Comparison of ENCODE assay signal across 34 mouse cellular contexts in genomic region chr11:35257351-35257750, GRCm38 (mm10).
DNase-seq lines count a peak whose midpoint lies in the region; ATAC-seq and TF ChIP-seq lines count a peak whose summit lies in the region.
"Had no signal": no experiment of that assay in that cellular context is flagged by ENCODE, and none has a peak within 500 bp of the region (broad histone marks: within the 10 kb centered on the region; RNA-seq: fewer than 3 reads in every experiment).

No protein-coding gene starts in this region.

- H3K27ac ChIP-seq in embryonic facial prominence, embryonic 14.5 days (replicated peaks; ENCODE audit: low read depth, low read length): no peak overlapping the region
- H3K27ac ChIP-seq in embryonic facial prominence, embryonic 10.5 days (replicated peaks): no peak overlapping the region
- peak overlapping the region; percentile 69 to 76 for H3K27ac ChIP-seq in heart, embryonic 14.5 days (replicated peaks in 1 of 2; ENCODE audit: control insufficient read depth in 1 of 2, insufficient read depth in 1 of 2, low read depth in 2 of 2, low read length in 2 of 2)
- H3K27ac ChIP-seq in midbrain, postnatal 0 days (ENCODE audit: low read depth, low read length): no peak overlapping the region
- H3K27ac ChIP-seq in midbrain, embryonic 16.5 days (ENCODE audit: low read length): no peak overlapping the region
- H3K27ac ChIP-seq: embryonic facial prominence, embryonic 13.5 days; gastrocnemius, adult 2 months; hindbrain, embryonic 13.5 days; kidney, postnatal 0 days; limb, embryonic 15.5 days; liver, embryonic 14.5 days; midbrain, embryonic 10.5 days; midbrain, embryonic 15.5 days; neural tube, embryonic 12.5 days; stomach, postnatal 0 days had no signal

- no peaks in the 10 kb centered on the region for H3K27me3 ChIP-seq in embryonic facial prominence, embryonic 14.5 days (replicated peaks; ENCODE audit: control insufficient read depth, insufficient read depth, low read length)
- H3K27me3 ChIP-seq in embryonic facial prominence, embryonic 10.5 days (replicated peaks; ENCODE audit: low read depth, poor library complexity, severe bottlenecking): no peaks in the 10 kb centered on the region
- H3K27me3 ChIP-seq in heart, embryonic 14.5 days (ENCODE audit: control insufficient read depth, insufficient read depth, low read length): no peaks in the 10 kb centered on the region
- no peaks in the 10 kb centered on the region for H3K27me3 ChIP-seq in midbrain, postnatal 0 days (ENCODE audit: insufficient read depth, low read length)
- H3K27me3 ChIP-seq in midbrain, embryonic 16.5 days (ENCODE audit: control insufficient read depth, insufficient read depth, low read depth, low read length): no peaks in the 10 kb centered on the region; the same call in none of the 2 replicates
- H3K27me3 ChIP-seq: CH12.LX; embryonic facial prominence, embryonic 13.5 days; limb, embryonic 15.5 days; midbrain, embryonic 15.5 days; neural tube, embryonic 12.5 days had no signal

- no peak for TF ChIP-seq CTCF in midbrain, postnatal 0 days (IDR thresholded peaks at IDR 0.05)

- ATAC-seq in embryonic facial prominence, embryonic 14.5 days (ENCODE audit: low read depth): no peak
- ATAC-seq in heart, embryonic 14.5 days (ENCODE audit: insufficient number of reproducible peaks, insufficient read depth, low FRiP score, low read depth): no peak
- no peak for ATAC-seq in midbrain, postnatal 0 days (ENCODE audit: low FRiP score)
- ATAC-seq in midbrain, embryonic 16.5 days: no peak
- ATAC-seq in cerebellum, adult (ENCODE audit: insufficient number of reproducible peaks, low FRiP score, low TSS enrichment): no peak
- ATAC-seq: activated CD4-positive, CD25-positive, alpha-beta regulatory T cell, adult 4 months; forebrain, embryonic 16.5 days; intestine, embryonic 16.5 days; midbrain, embryonic 15.5 days had no signal

- 40% methylated on average over 6 of the region's 6 CpGs for WGBS in embryonic facial prominence, embryonic 14.5 days
- WGBS in embryonic facial prominence, embryonic 10.5 days: 66% methylated on average over 6 of the region's 6 CpGs
- 30% methylated on average over 6 of the region's 6 CpGs for WGBS in heart, embryonic 14.5 days
- WGBS in midbrain, postnatal 0 days: 66% methylated on average over 6 of the region's 6 CpGs
- WGBS in midbrain, embryonic 16.5 days: 67% methylated on average over 6 of the region's 6 CpGs

- no peak overlapping the region for H3K4me3 ChIP-seq in embryonic facial prominence, embryonic 14.5 days (ENCODE audit: low read depth, low read length)
- H3K4me3 ChIP-seq in embryonic facial prominence, embryonic 10.5 days: no peak overlapping the region
- H3K4me3 ChIP-seq in heart, embryonic 14.5 days (ENCODE audit: control insufficient read depth in 1 of 2, insufficient read depth in 1 of 2, low read depth in 1 of 2, low read length in 2 of 2): no peak overlapping the region
- no peak overlapping the region for H3K4me3 ChIP-seq in midbrain, postnatal 0 days (ENCODE audit: low read depth, low read length)
- no peak overlapping the region for H3K4me3 ChIP-seq in midbrain, embryonic 16.5 days (ENCODE audit: low read depth, low read length)
- H3K4me3 ChIP-seq: embryonic facial prominence, embryonic 13.5 days; erythroblast, embryonic 14.5 days; gastrocnemius, adult 2 months; hindbrain, embryonic 13.5 days; limb, embryonic 15.5 days; midbrain, embryonic 10.5 days; midbrain, embryonic 15.5 days; myocyte; neural tube, embryonic 12.5 days had no signal

- H3K4me2 ChIP-seq in embryonic facial prominence, embryonic 14.5 days (ENCODE audit: low read depth, low read length): no peak overlapping the region
- no peak overlapping the region for H3K4me2 ChIP-seq in heart, embryonic 14.5 days (ENCODE audit: low read length)
- H3K4me2 ChIP-seq in midbrain, postnatal 0 days (ENCODE audit: low read depth, low read length, poor library complexity, severe bottlenecking): no peak overlapping the region
- no peak overlapping the region for H3K4me2 ChIP-seq in midbrain, embryonic 16.5 days (ENCODE audit: low read length)
- H3K4me2 ChIP-seq: embryonic facial prominence, embryonic 13.5 days; hindbrain, embryonic 13.5 days; limb, embryonic 15.5 days; midbrain, embryonic 15.5 days; neural tube, embryonic 12.5 days had no signal

- H3K9ac ChIP-seq in embryonic facial prominence, embryonic 14.5 days (ENCODE audit: low read depth, low read length): no peak overlapping the region
- H3K9ac ChIP-seq in heart, embryonic 14.5 days (ENCODE audit: low read length): no peak overlapping the region
- H3K9ac ChIP-seq in midbrain, postnatal 0 days (replicated peaks; ENCODE audit: low read length, poor library complexity, severe bottlenecking): no peak overlapping the region
- no peak overlapping the region for H3K9ac ChIP-seq in midbrain, embryonic 16.5 days (ENCODE audit: low read depth, low read length)
- H3K9ac ChIP-seq: embryonic facial prominence, embryonic 13.5 days; hindbrain, embryonic 13.5 days; limb, embryonic 15.5 days; liver, embryonic 14.5 days; midbrain, embryonic 15.5 days; neural tube, embryonic 12.5 days had no signal

- H3K36me3 ChIP-seq in embryonic facial prominence, embryonic 14.5 days (ENCODE audit: control insufficient read depth, insufficient read depth, low read length): no peaks in the 10 kb centered on the region
- H3K36me3 ChIP-seq in embryonic facial prominence, embryonic 10.5 days (replicated peaks): no peaks in the 10 kb centered on the region
- no peaks in the 10 kb centered on the region for H3K36me3 ChIP-seq in heart, embryonic 14.5 days (ENCODE audit: control insufficient read depth, insufficient read depth, low read length)
- no peaks in the 10 kb centered on the region for H3K36me3 ChIP-seq in midbrain, postnatal 0 days (ENCODE audit: insufficient read depth, low read length)
- H3K36me3 ChIP-seq in midbrain, embryonic 16.5 days (ENCODE audit: control insufficient read depth, insufficient read depth, low read length): no peaks in the 10 kb centered on the region
- H3K36me3 ChIP-seq: embryonic facial prominence, embryonic 13.5 days; hindbrain, embryonic 13.5 days; limb, embryonic 15.5 days; midbrain, embryonic 10.5 days; midbrain, embryonic 15.5 days; neural tube, embryonic 12.5 days had no signal

- no peaks in the 10 kb centered on the region for H3K9me3 ChIP-seq in embryonic facial prominence, embryonic 14.5 days (ENCODE audit: control insufficient read depth, low read length)
- no peaks in the 10 kb centered on the region for H3K9me3 ChIP-seq in embryonic facial prominence, embryonic 10.5 days
- H3K9me3 ChIP-seq in heart, embryonic 14.5 days (ENCODE audit: control insufficient read depth, low read length): no peaks in the 10 kb centered on the region
- no peaks in the 10 kb centered on the region for H3K9me3 ChIP-seq in midbrain, postnatal 0 days (ENCODE audit: low read length)
- H3K9me3 ChIP-seq in midbrain, embryonic 16.5 days (replicated peaks; ENCODE audit: control insufficient read depth, low read length, poor library complexity, severe bottlenecking): no peaks in the 10 kb centered on the region
- H3K9me3 ChIP-seq: embryonic facial prominence, embryonic 13.5 days; hindbrain, embryonic 13.5 days; limb, embryonic 15.5 days; midbrain, embryonic 10.5 days; midbrain, embryonic 15.5 days; neural tube, embryonic 12.5 days had no signal

- H3K4me1 ChIP-seq in embryonic facial prominence, embryonic 14.5 days (ENCODE audit: control insufficient read depth, insufficient read depth, low read length): peaks cover 12% of the 10 kb centered on the region; the same call in 1 of the 2 replicates
- peaks cover 17% of the 10 kb centered on the region for H3K4me1 ChIP-seq in embryonic facial prominence, embryonic 10.5 days
- peaks cover 15 to 18% of the 10 kb centered on the region in 2 experiments for H3K4me1 ChIP-seq in heart, embryonic 14.5 days (ENCODE audit: control insufficient read depth in 2 of 2, insufficient read depth in 2 of 2, low read length in 2 of 2)
- H3K4me1 ChIP-seq in midbrain, postnatal 0 days (ENCODE audit: insufficient read depth, low read length): no peaks in the 10 kb centered on the region
- H3K4me1 ChIP-seq in midbrain, embryonic 16.5 days (ENCODE audit: control insufficient read depth, insufficient read depth, low read length): no peaks in the 10 kb centered on the region; the same call in 1 of the 2 replicates
- H3K4me1 ChIP-seq: midbrain, embryonic 15.5 days; neural tube, embryonic 12.5 days had no signal

- peak; percentile 31 for DNase-seq in embryonic facial prominence, embryonic 14.5 days (ENCODE audit: low spot score)
- no peak for DNase-seq in embryonic facial prominence, embryonic 10.5 days (ENCODE audit: low spot score)
- no peak for DNase-seq in heart, adult 8-10 months (ENCODE audit: low spot score)
- peak; percentile 27 for DNase-seq in midbrain, postnatal 0 days (ENCODE audit: low spot score)
- DNase-seq in thymus, postnatal 14 days: no peak
- DNase-seq: adrenal gland, adult 2 months; cerebellum, adult 11-12 months; cerebellum, adult 9-11 months; embryo, embryonic 11 days; gastrocnemius, adult 2 months; gastrocnemius, postnatal 36 days; kidney, adult 8-10 months; lung, adult 2 months; right cerebral cortex, postnatal 4 days; thymus, adult 18-20 months; thymus, postnatal 36 days had no signal

Comparison
In these comparisons a context has a peak if more than half of its experiments do, and no peak if none do; other contexts are left out.
1. DNase-seq: peak in embryonic facial prominence, embryonic 14.5 days (single experiment) and midbrain, postnatal 0 days (single experiment); none in embryonic facial prominence, embryonic 10.5 days (single experiment), heart, adult 8-10 months (single experiment) and thymus, postnatal 14 days (single experiment).
2. H3K27ac ChIP-seq: peak in heart, embryonic 14.5 days (2 of 2); none in embryonic facial prominence, embryonic 14.5 days (single experiment), embryonic facial prominence, embryonic 10.5 days (single experiment), midbrain, postnatal 0 days (single experiment) and midbrain, embryonic 16.5 days (single experiment).